Mouse (Mus musculus) heart, postnatal 25 days (tissue): ENCODE measurements around the gene Prl3b1. TPM values are rescaled to one million over a fixed set of nuclear protein-coding genes. Genes with fewer than 3 reads are reported as not detected.

ENCODE experiments used
- DNase-seq: peaks from one replicate; pipeline ENCODE4 v3.0.0; 2022; ENCODE audit warnings: low spot score
- intact Hi-C: fragments of 180-260 bp; cut with DNase I; formaldehyde crosslinking; loops from one replicate; pipeline ENCODE4 v1.15.1; 2025
- total RNA-seq, 2 experiments: library from RNA; stranded (reverse); gene quantifications; 2 replicates each; pipeline ENCODE4 v1.2.3; 2021

The Prl3b1 gene
- not detected for total RNA-seq

- intact Hi-C loops = no loop called here
- DNase-seq = no peak
These were observed at the start of gene Prl3b1 for GRCm38 (mm10) chr13:27241547-27241946. Gene Prl3b1, plus strand, starts transcription at chr13:27241847.

DNA sequence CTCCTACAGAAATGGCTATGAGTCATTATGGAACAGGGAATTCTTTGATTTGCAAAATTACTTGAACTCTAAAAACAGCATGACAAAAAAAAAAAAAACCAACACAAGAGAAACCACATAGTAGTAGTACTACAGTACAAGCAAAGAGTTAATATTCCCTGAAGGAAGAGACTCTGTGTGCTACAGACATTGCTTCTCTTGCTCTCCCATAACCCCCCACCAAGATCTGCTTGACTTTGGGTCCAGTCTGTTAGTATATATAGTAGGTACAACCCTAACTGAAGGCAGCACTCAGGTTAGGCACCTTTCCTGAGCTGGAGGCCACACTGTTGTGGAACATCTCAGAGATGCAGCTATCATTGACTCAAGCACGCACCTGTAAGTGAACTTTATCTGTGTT, 45.3 kb upstream of the Prl3b1 start, which contains the start of gene Prl3c1:
TSS of gene Prl3c1 (plus strand) at position 301 of the 400 bp plus-strand sequence.
- no peak for DNase-seq
- intact Hi-C loops = no loop called here

GRCm38 (mm10) chr13:27259136-27259535, 17.5 kb downstream of the Prl3b1 start, which contains the start of gene Prl3a1:
Gene Prl3a1, plus strand, starts transcription at chr13:27259436.
- no peak for DNase-seq
- intact Hi-C loops = no loop called here

Other genes starting within 250 kb of the Prl3b1 start
- not detected for gene Prl, start 184.3 kb upstream of the Prl3b1 start, total RNA-seq
- not detected for gene Prl3d1, start 147.7 kb upstream of the Prl3b1 start, total RNA-seq
- not detected for gene Prl3d2, start 120.1 kb upstream of the Prl3b1 start, total RNA-seq
- gene Prl3d3, start 85.1 kb upstream of the Prl3b1 start, total RNA-seq = not detected
- not detected for gene Prl3c1, start 45.2 kb upstream of the Prl3b1 start, total RNA-seq
- gene Prl3a1, start 17.6 kb downstream of the Prl3b1 start, total RNA-seq = not detected
- not detected for gene Prl6a1, start 70.8 kb downstream of the Prl3b1 start, total RNA-seq
- gene Prl8a2, start 103.8 kb downstream of the Prl3b1 start, total RNA-seq = not detected
- gene Prl2b1, start 149.0 kb downstream of the Prl3b1 start, total RNA-seq = not detected
- gene Prl8a6, start 196.8 kb downstream of the Prl3b1 start, total RNA-seq = not detected